In the genomic region with DNA sequence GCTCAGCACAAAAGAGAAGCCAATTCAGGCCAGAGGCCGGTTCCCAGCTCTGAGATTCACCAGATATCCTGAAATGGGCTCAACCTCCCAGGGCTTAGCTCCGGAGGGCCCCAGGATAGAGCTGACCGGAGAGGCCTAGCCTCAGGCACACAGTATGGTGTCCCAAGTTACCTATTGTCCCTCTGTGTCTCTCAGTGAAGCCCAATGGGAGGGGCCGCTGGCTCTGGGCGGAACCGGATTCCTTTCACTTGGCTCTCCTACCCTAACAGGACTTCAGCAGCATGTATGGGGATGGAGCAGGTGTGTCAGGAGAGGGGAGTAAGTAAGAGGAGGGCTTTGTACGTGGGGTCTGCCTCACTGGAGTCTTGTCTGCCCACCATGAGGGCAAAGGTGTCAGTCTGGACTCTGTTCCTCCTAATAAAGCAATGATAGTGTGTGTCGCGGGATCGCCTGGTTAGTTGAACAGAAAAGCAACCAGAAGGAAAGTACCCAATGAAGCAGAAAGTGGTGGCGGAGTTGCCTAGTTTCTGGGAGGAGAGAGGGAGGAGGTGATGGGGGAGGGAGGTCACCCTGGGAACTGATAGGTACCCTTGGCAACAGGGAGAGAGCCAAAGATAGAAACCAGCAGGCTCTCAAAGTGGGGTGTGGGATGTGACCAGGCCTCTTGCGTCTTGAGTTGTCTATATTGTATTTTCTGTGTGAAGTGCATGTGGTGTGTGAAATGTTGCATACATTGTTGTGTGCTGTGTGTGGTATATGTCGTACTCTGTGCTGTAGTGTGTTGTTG, we compare ENCODE assay signal across 8 mouse cellular contexts.
A peak's percentile ranks its signal among the peaks of the same experiment; 100 is the strongest.
DNase-seq lines count a peak whose midpoint lies in the region; ATAC-seq lines count a peak whose summit lies in the region.

No protein-coding gene starts in this region.

- H3K4me2 ChIP-seq in hindbrain, embryonic 14.5 days (replicated peaks): no peak overlapping the region
- H3K4me2 ChIP-seq in heart, embryonic 13.5 days: peak overlapping the region; percentile 42

- H3K27me3 ChIP-seq in hindbrain, embryonic 10.5 days (ENCODE audit: insufficient read depth, poor library complexity, severe bottlenecking): peaks cover 22% of the 10 kb centered on the region
- H3K27me3 ChIP-seq in hindbrain, embryonic 14.5 days (ENCODE audit: control insufficient read depth, insufficient read depth, low read length): 0 out of 2 replicates have a peak, but pooled peaks cover 4% of the 10 kb centered on the region
- H3K27me3 ChIP-seq in heart, embryonic 13.5 days (replicated peaks): no peaks in the 10 kb centered on the region; the same call in 1 of the 2 replicates

- peaks cover 33% of the 10 kb centered on the region for H3K4me1 ChIP-seq in hindbrain, embryonic 10.5 days (replicated peaks)
- peaks cover 4% of the 10 kb centered on the region; the same call in 1 of the 2 replicates for H3K4me1 ChIP-seq in hindbrain, embryonic 14.5 days (replicated peaks; ENCODE audit: control insufficient read depth, insufficient read depth, low read length)
- H3K4me1 ChIP-seq in heart, embryonic 13.5 days: peaks cover 42% of the 10 kb centered on the region

- peak overlapping the region; percentile 74 for H3K27ac ChIP-seq in hindbrain, embryonic 10.5 days
- H3K27ac ChIP-seq in hindbrain, embryonic 14.5 days: no peak overlapping the region
- 0 out of 2 replicates have a peak overlapping the region, but pooled peaks have one; percentile 20 for H3K27ac ChIP-seq in heart, embryonic 13.5 days (replicated peaks)

- H3K9me3 ChIP-seq in hindbrain, embryonic 10.5 days: no peaks in the 10 kb centered on the region
- no peaks in the 10 kb centered on the region for H3K9me3 ChIP-seq in hindbrain, embryonic 14.5 days (ENCODE audit: control insufficient read depth, low read length)
- no peaks in the 10 kb centered on the region for H3K9me3 ChIP-seq in heart, embryonic 13.5 days

- WGBS in hindbrain, embryonic 10.5 days: 29% methylated on average over 13 of the region's 13 CpGs
- WGBS in hindbrain, embryonic 14.5 days: 33% methylated on average over 13 of the region's 13 CpGs
- 39% methylated on average over 13 of the region's 13 CpGs for WGBS in heart, embryonic 13.5 days

- no peak for DNase-seq in hindbrain, embryonic 10.5 days (ENCODE audit: low spot score)
- DNase-seq in hindbrain, embryonic 14.5 days (ENCODE audit: low spot score): no peak
- peak; percentile 43 to 72 for DNase-seq in right cerebral cortex, postnatal 10 days (ENCODE audit: low spot score in 2 of 2)
- no peak for DNase-seq in right cerebral cortex, postnatal 4 days
- peak; percentile 21 for DNase-seq in skeletal muscle tissue, adult 2 months (ENCODE audit: low read depth, low spot score)
- DNase-seq in MN1 (ENCODE audit: low spot score): no peak
- no peak for DNase-seq in lung, postnatal 36 days

- ATAC-seq in hindbrain, embryonic 14.5 days (ENCODE audit: low FRiP score): no peak
- ATAC-seq in heart, embryonic 13.5 days (ENCODE audit: extremely low read depth, insufficient number of reproducible peaks, low FRiP score, low TSS enrichment): no peak

- H3K36me3 ChIP-seq in hindbrain, embryonic 10.5 days: no peaks in the 10 kb centered on the region
- H3K36me3 ChIP-seq in hindbrain, embryonic 14.5 days (replicated peaks; ENCODE audit: control insufficient read depth, insufficient read depth): no peaks in the 10 kb centered on the region
- H3K36me3 ChIP-seq in heart, embryonic 13.5 days: no peaks in the 10 kb centered on the region

- H3K4me3 ChIP-seq in hindbrain, embryonic 10.5 days: peak overlapping the region; percentile 26
- no peak overlapping the region for H3K4me3 ChIP-seq in hindbrain, embryonic 14.5 days (replicated peaks; ENCODE audit: low read length)
- peak overlapping the region; percentile 8; the same call in 1 of the 2 replicates for H3K4me3 ChIP-seq in heart, embryonic 13.5 days

- no peak overlapping the region for H3K9ac ChIP-seq in hindbrain, embryonic 14.5 days
- H3K9ac ChIP-seq in heart, embryonic 13.5 days: no peak overlapping the region

Comparison
In these comparisons a context has a peak if more than half of its experiments do, and no peak if none do; other contexts are left out.
1. DNase-seq: peak in right cerebral cortex, postnatal 10 days (2 of 2) and skeletal muscle tissue, adult 2 months (single experiment); none in hindbrain, embryonic 10.5 days (single experiment), hindbrain, embryonic 14.5 days (single experiment), right cerebral cortex, postnatal 4 days (single experiment), MN1 (single experiment) and lung, postnatal 36 days (single experiment).